Mouse (Mus musculus): ENCODE results near the gene Icam5. TPM values are rescaled to one million over a fixed set of nuclear protein-coding genes. Genes with fewer than 3 reads are reported as not detected.

The Icam5 gene
- total RNA-seq (2021) (not detected), polyA plus RNA-seq (2012; rRNA removed) (0.06 and 0.08 TPM in 2 replicates)
- long read RNA-seq: 0 reads

DNA sequence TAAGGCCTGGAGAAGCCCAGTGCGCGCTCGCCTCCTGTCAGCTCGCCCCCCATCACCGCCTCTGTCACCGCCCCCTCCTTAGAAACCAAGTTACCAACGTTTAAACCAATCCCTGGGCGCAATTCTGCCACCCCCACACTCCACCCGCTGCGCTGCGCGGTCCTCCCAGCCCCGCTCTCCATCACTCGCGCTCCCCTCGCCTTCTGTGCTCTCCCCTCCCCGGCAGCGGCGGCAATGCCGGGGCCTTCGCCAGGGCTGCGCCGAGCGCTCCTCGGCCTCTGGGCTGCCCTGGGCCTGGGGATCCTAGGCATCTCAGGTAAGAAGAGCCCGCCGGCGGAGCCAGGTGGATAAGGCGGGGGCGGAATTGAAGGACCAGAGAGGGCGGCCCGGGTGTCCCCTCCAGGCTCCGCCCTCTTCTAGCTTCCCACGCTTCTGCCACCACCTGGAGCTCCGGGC lies at the start of gene Icam5:
Gene Icam5, plus strand, starts transcription at position 178 of the 456 bp plus-strand sequence.
- TF ChIP-seq CTCF (IDR thresholded peaks at IDR 0.05) (no peak), EP300 (IDR thresholded peaks at IDR 0.05; ENCODE audit: insufficient read depth, low read depth, low read length) (no peak), POLR2A (IDR thresholded peaks at IDR 0.05; ENCODE audit: insufficient read depth, low read depth, low read length) (no peak)
- no peaks in the 10 kb centered on the region for H3K36me3 ChIP-seq (ENCODE audit: control insufficient read depth, insufficient read depth, low read length)
- 1% methylated on average over 32 of the region's 35 CpGs for WGBS
- peak within 1 kb of the TSS; percentile 47; the same call in 1 of the 2 replicates for H3K27ac ChIP-seq
- peak within 1 kb of the TSS; percentile 73 for H3K4me3 ChIP-seq
- intact Hi-C loops (cut with DNase I): loop anchor here (5.0 kb wide), 2 partner anchors 40 to 60 kb away; partner anchors contain the start of genes Fdx1l, Gm38431, Gm49373 and Raver1
- peaks cover 3% of the 10 kb centered on the region for H3K4me1 ChIP-seq (ENCODE audit: control insufficient read depth, insufficient read depth, low read length)
- no peaks in the 10 kb centered on the region for H3K79me2 ChIP-seq (replicated peaks; ENCODE audit: control insufficient read depth, insufficient read depth, low read length)
- H3K27me3 ChIP-seq (ENCODE audit: control insufficient read depth, insufficient read depth, low read length): peaks cover 10% of the 10 kb centered on the region
- peak within 1 kb of the TSS; percentile 28 for H3K9ac ChIP-seq (ENCODE audit: low read depth, low read length)
- DNase-seq: peak in 1 of 2 experiments; percentile 56

DNA sequence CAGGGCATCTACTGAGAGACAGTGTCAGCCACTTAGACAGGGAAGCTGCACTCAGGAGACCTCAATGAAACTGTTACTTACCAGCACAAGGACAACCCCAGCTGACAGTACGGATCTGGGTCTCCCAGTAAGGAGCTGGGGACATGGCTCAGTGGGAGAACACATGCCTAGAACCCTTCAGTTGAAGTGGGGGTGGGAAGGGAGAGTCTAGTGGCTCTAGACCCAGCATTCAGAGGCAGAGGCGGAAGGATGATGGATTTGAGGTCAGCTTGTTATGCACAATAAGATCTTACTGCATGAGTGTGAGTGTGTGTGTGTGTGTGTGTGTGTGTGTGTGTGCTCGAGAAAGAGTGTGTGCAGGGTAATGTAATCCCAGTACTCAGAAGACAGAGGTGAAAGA lies 49.7 kb upstream of the Icam5 start:
- intact Hi-C loops (cut with DNase I): no loop called here
- Histone ChIP-seq H3K4me3 (no peak overlapping the region), H3K4me1 (ENCODE audit: control insufficient read depth, insufficient read depth, low read length) (peaks cover 2% of the 10 kb centered on the region), H3K79me2 (replicated peaks; ENCODE audit: control insufficient read depth, insufficient read depth, low read length) (no peaks in the 10 kb centered on the region), H3K36me3 (ENCODE audit: control insufficient read depth, insufficient read depth, low read length) (no peaks in the 10 kb centered on the region), H3K9ac (ENCODE audit: low read depth, low read length) (no peak overlapping the region), H3K27me3 (ENCODE audit: control insufficient read depth, insufficient read depth, low read length) (no peaks in the 10 kb centered on the region), H3K27ac (no peak overlapping the region)
- 85% methylated on average over 3 of the region's 3 CpGs for WGBS
- no peak for DNase-seq
- TF ChIP-seq CTCF (IDR thresholded peaks at IDR 0.05) (no peak), POLR2A (IDR thresholded peaks at IDR 0.05; ENCODE audit: insufficient read depth, low read depth, low read length) (no peak), EP300 (IDR thresholded peaks at IDR 0.05; ENCODE audit: insufficient read depth, low read depth, low read length) (no peak)

DNA sequence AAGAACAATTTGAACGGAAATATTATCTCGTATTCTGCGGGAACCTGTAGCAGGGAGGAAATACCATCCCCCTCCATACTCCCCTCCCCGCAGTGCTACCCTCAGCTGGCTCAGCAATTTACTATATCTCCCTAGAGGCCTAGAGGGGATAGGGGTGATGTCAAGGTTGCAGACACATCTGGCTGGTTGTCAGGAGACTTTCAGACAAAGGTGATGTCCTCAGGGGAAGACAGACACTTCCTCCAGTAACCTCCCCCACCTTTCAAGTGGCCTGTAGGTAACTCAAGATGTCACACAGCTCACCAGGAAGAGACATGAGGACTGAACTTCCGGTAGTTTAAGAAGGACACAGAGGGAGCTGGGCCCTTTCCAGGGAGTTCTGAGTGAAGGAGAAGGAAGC lies 48.7 kb upstream of the Icam5 start:
- Histone ChIP-seq H3K4me3 (no peak overlapping the region), H3K4me1 (ENCODE audit: control insufficient read depth, insufficient read depth, low read length) (peaks cover 2% of the 10 kb centered on the region), H3K36me3 (ENCODE audit: control insufficient read depth, insufficient read depth, low read length) (no peaks in the 10 kb centered on the region), H3K79me2 (replicated peaks; ENCODE audit: control insufficient read depth, insufficient read depth, low read length) (no peaks in the 10 kb centered on the region), H3K27ac (no peak overlapping the region), H3K9ac (ENCODE audit: low read depth, low read length) (no peak overlapping the region), H3K27me3 (ENCODE audit: control insufficient read depth, insufficient read depth, low read length) (no peaks in the 10 kb centered on the region)
- intact Hi-C loops (cut with DNase I): no loop called here
- 28% methylated on average over 5 of the region's 5 CpGs for WGBS
- no peak for TF ChIP-seq POLR2A (IDR thresholded peaks at IDR 0.05; ENCODE audit: insufficient read depth, low read depth, low read length)
- DNase-seq: no peak

DNA sequence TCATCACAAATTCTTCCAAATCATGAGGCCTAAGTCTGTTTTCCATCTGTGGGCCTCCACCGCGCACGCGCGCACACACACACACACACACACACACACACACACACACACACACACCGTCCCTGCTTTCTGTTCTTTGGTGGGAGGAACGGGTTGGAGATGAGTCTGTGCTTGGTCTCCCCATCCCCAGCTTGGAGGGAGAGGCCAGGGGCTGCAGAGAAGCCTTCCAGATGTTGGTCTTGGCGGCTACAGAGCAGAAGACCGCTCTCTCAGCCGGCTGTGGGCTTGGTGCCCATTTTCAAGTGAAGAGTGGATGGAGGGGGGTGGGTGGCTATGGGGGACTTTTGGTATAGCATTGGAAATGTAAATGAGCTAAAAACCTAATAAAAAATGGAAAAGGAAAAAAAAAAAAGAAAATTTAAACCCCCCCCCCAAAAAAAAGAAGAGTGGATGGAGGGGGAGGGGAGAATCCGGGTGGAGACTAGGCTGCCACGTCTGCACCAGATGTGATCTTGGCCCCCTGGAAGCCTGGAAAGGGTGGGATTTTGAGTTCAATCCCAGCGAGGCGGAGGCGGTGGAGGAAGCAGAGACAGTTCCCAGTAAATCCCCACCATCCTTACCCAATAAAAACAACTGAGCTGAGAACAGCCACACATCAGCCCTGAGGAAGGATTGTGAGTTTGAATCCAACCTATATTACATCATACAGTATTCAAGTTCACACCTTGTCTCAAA lies 44.8 kb upstream of the Icam5 start:
- Histone ChIP-seq H3K79me2 (replicated peaks; ENCODE audit: control insufficient read depth, insufficient read depth, low read length) (no peaks in the 10 kb centered on the region), H3K27ac (no peak overlapping the region), H3K9ac (ENCODE audit: low read depth, low read length) (no peak overlapping the region), H3K27me3 (ENCODE audit: control insufficient read depth, insufficient read depth, low read length) (no peaks in the 10 kb centered on the region), H3K4me1 (ENCODE audit: control insufficient read depth, insufficient read depth, low read length) (no peaks in the 10 kb centered on the region; the same call in 1 of the 2 replicates), H3K36me3 (ENCODE audit: control insufficient read depth, insufficient read depth, low read length) (no peaks in the 10 kb centered on the region), H3K4me3 (no peak overlapping the region)
- DNase-seq: peak; percentile 54 to 62
- WGBS: 50% methylated on average over 15 of the region's 15 CpGs
- TF ChIP-seq POLR2A (IDR thresholded peaks at IDR 0.05; ENCODE audit: insufficient read depth, low read depth, low read length): no peak
- TF ChIP-seq EP300 (IDR thresholded peaks at IDR 0.05; ENCODE audit: insufficient read depth, low read depth, low read length): no peak
- TF ChIP-seq CTCF (IDR thresholded peaks at IDR 0.05): no peak
- intact Hi-C loops (cut with DNase I): no loop called here

DNA sequence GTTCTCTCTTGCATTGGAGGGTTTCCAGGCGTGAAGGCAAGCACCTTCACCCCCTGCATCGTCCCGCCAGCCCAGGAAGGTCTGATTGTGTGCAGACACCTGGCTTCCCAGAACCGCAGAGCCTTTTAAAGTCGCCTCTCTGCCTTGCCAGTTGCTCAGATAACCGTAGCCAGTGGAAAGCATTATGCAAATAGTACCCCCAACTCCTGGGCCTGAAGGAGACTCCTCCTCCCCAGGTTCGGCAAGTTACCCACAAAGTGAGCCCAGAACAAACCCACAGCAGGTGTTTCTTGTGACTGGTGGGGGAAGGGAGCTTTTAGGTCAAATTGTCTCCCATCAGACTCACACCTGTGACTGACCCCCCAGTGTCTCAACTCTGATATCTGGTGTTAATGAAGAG lies 43.9 kb upstream of the Icam5 start:
- H3K79me2 ChIP-seq (replicated peaks; ENCODE audit: control insufficient read depth, insufficient read depth, low read length): no peaks in the 10 kb centered on the region
- no peak for DNase-seq
- H3K9ac ChIP-seq (ENCODE audit: low read depth, low read length): no peak overlapping the region
- TF ChIP-seq POLR2A (IDR thresholded peaks at IDR 0.05; ENCODE audit: insufficient read depth, low read depth, low read length): no peak
- no peak for TF ChIP-seq CTCF (IDR thresholded peaks at IDR 0.05)
- TF ChIP-seq EP300 (IDR thresholded peaks at IDR 0.05; ENCODE audit: insufficient read depth, low read depth, low read length): no peak
- H3K27ac ChIP-seq: no peak overlapping the region
- H3K4me3 ChIP-seq: no peak overlapping the region
- WGBS: 47% methylated on average over 7 of the region's 7 CpGs
- no peaks in the 10 kb centered on the region for H3K36me3 ChIP-seq (ENCODE audit: control insufficient read depth, insufficient read depth, low read length)
- H3K4me1 ChIP-seq (ENCODE audit: control insufficient read depth, insufficient read depth, low read length): no peaks in the 10 kb centered on the region; the same call in 1 of the 2 replicates
- no peaks in the 10 kb centered on the region for H3K27me3 ChIP-seq (ENCODE audit: control insufficient read depth, insufficient read depth, low read length)
- intact Hi-C loops (cut with DNase I): no loop called here

DNA sequence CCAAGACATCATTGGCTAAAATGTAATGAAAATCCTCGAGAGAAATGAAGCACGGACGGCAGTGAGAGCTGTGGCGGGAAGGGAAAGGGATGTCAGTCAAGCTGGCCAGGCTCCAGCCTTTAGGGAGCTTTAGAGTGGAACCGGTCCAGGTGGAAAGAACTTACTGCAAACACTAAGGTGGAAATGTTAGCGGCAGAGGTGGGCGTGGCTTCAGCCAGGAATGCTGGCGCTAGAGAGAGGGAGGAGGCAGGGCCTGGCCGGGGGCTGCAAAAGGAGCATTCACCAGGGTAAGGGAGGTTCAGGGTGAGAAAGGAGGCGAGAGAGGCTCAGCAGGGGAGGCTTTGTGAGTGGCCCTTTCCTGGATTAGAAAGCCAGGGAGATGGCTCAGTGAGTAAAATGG lies 41.0 kb upstream of the Icam5 start:
- H3K27me3 ChIP-seq (ENCODE audit: control insufficient read depth, insufficient read depth, low read length): no peaks in the 10 kb centered on the region
- H3K27ac ChIP-seq: no peak overlapping the region
- no peak overlapping the region for H3K9ac ChIP-seq (ENCODE audit: low read depth, low read length)
- no peaks in the 10 kb centered on the region for H3K4me1 ChIP-seq (ENCODE audit: control insufficient read depth, insufficient read depth, low read length)
- H3K36me3 ChIP-seq (ENCODE audit: control insufficient read depth, insufficient read depth, low read length): no peaks in the 10 kb centered on the region
- intact Hi-C loops (cut with DNase I): no loop called here
- H3K4me3 ChIP-seq: no peak overlapping the region
- TF ChIP-seq CTCF (IDR thresholded peaks at IDR 0.05): no peak
- no peak for TF ChIP-seq EP300 (IDR thresholded peaks at IDR 0.05; ENCODE audit: insufficient read depth, low read depth, low read length)
- TF ChIP-seq POLR2A (IDR thresholded peaks at IDR 0.05; ENCODE audit: insufficient read depth, low read depth, low read length): no peak
- 10% methylated on average over 10 of the region's 10 CpGs for WGBS
- no peaks in the 10 kb centered on the region for H3K79me2 ChIP-seq (replicated peaks; ENCODE audit: control insufficient read depth, insufficient read depth, low read length)
- DNase-seq: no peak

Measured in heart, adult 2 months (tissue).